Mouse (Mus musculus): ENCODE measurements around the gene Rgs3.

The Rgs3 gene

DNA sequence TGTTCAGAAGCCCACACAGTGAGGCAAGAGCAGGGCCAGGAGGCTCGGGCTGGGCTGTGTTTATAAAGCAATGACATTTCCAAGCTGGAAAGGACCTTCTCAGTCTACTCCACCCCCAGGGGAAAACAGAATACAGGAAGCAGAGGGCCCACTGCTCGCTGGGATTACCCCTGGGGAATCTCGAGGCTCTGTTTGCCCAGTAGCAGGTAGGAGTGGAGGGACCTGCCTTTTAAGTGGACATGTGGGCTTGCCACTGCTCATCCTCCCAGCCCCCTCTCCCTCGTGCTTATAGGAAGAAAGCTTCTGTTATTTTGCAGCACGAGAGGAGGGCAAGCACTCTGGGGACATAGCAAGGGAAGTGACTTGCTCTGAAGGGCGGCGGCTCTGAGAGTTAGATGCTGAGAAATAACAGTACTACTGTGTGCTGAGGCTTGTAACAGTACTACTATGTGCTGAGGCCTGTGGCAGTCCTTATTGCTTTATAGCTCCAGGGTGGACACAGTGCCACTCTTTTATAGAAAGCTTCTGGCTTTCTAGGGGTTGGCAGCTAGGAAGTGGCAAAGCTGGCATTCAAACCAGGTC is 91.6 kb downstream of the Rgs3 start:
- ATAC-seq (ENCODE audit: insufficient number of reproducible peaks, low FRiP score, low TSS enrichment) = no peak

GRCm38 (mm10) chr4:62652215-62652614 is 92.6 kb downstream of the Rgs3 start:
- no peak for ATAC-seq (ENCODE audit: insufficient number of reproducible peaks, low FRiP score, low TSS enrichment)

DNA sequence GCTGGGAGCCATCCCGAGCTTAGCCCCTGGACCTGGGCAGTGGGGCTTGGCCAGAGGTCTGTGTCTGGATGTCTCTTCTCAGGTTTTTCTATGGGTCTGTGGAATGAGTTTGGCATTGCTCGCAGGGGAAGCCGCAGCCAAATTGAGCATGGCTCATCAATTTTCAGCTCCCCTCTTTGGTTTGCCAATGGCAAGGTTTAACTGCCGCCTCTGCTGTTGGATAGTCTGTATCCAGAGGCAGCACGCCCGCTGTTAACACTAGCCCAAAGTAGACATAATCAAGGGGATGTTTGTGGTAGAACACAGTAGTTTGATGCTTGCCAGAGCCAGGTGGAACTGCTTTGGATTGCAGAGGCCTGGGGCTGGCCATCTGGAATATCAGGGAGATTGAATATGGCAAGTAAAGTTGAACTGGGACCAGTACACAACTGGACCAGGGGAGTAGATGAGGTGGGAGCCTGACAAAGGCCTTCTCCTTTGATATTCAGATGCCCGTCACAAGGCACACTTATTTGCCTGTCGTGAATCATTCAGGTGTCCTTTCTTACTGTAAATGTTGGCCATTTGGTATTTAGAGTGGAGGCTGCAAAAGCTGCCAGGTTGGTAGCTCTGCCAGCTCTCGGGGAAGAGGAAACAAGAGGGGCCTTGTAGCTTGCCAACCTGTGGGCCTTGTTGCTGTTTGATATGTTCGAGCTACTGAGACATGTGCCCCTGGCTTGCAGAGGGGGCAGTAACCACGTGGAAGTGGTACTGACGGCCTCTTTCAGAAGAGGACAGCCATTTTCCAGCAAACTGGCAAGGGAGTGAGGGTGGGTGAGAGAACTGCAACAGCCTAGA is 93.5 kb downstream of the Rgs3 start:
- ATAC-seq (ENCODE audit: insufficient number of reproducible peaks, low FRiP score, low TSS enrichment) = 0 out of 2 replicates have a peak, but pooled peaks have one; percentile 18

DNA sequence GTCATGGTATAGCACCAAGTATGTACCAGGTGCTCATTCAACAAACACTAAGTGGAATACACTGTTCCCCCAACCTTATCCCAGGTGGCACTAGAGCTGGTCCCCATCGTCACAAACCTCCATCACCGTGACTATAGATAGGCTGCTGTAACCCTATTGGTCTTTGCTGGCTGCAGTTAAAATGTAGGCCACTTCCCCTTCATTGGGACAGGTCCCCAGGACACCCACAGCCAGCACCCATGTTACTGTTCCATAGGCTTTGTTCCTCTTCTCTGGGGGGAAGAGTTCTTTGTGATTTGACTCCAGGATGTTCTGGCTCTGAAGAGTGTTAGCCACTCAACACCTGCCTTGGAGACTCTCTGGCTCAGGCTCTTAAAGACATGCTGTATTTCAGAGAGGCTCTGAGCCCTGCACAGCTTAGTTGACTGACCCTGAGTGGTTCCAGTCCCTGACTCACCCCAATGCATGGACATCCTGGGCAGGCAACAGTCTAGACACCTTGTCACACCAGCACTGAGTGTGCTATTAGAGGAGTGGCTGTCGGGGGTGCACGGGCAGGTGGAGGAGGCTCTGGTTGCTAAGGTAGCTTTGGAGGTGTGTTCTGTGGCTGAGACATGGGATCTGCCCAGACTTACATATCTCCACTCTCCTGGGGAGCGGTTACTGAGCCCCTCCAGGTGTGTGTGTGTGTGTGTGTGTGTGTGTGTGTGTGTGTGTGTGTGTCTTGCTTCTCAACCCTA is 94.4 kb downstream of the Rgs3 start:
- no peak for ATAC-seq (ENCODE audit: insufficient number of reproducible peaks, low FRiP score, low TSS enrichment)

- no peak for ATAC-seq (ENCODE audit: insufficient number of reproducible peaks, low FRiP score, low TSS enrichment)
Measured at GRCm38 (mm10) chr4:62659264-62659663, 99.6 kb downstream of the Rgs3 start.

DNA sequence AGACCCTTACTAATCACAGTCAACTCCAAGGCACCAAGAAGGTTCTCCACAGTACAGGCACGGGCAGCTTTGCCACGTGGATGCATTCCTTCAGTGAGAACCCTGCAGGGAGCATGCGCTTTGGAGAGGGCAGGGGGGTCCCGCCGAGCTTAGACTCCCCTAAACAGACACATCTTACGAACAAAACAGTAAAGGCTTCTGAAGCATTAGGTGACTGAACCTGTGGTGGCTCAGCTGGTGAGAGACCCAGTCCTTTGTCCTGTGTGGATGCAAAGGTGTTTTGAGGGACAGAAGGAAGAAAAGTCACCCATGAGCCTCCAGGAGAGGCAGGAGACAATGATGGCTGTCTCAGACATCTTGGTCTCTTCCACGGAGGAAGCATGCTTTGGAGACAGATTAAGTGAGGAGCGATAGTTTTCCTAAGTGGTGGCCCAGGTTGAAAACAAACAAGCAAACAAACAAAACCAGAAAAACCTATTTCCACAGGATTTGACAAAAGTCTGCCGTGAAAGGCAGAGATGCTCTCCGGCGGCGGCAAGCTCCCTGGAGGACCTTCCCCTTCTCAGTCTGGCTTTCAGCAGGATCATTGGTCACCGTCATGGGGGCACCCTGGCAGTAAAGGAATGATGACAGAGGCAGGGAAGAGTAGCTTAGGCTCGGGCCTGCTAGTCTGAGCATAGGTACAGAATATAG is 100.4 kb downstream of the Rgs3 start:
- ATAC-seq (ENCODE audit: insufficient number of reproducible peaks, low FRiP score, low TSS enrichment) = no peak

- ATAC-seq (ENCODE audit: insufficient number of reproducible peaks, low FRiP score, low TSS enrichment) = no peak
Measured at GRCm38 (mm10) chr4:62660554-62660864, 100.9 kb downstream of the Rgs3 start.

DNA sequence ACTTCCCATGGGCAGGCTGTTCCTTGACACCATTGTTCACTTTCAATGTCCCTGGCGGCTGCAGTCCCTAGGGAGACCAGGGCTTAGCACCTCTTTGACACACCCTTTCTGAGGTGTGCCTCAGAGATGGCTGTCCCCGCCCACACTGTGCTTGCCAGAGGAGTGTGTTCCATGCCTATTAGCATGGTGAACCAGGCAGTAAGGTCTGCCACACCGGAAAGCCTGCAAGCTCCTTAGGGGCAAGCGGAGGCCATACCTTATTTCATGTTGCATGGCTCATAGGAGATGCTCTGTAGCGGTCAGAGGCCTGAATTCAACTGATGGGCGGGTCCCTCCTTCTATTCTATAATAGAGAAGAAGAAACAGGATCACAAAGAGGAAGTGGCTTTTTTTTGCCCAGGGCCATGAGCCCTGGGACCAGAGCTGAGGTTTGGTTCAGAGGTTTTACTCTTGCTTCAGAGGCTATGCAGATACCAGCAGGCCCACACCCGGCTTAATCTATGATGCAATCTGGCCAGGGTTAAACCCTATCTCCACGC is 101.7 kb downstream of the Rgs3 start:
- ATAC-seq (ENCODE audit: insufficient number of reproducible peaks, low FRiP score, low TSS enrichment) = no peak

GRCm38 (mm10) chr4:62663348-62663747 is 103.7 kb downstream of the Rgs3 start:
- ATAC-seq (ENCODE audit: insufficient number of reproducible peaks, low FRiP score, low TSS enrichment) = no peak

DNA sequence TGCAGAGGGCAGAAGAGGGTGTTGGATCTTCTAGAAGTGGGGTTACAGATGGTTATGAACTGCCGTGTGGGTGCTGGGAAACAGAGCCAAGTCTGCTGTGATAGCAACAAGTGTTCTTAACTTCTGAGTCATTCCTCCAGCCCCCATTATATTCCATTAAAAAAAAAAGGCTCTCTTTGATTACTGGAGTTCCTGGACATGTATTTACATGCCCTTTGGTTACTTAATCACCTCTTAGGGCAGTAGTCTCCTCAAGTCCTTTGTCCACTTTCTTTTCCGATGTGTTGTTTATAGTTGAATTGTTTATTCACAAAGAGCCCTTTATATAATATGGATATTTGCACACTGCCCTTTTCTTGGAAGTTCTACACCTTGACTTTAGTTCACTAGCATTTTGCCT is 106.2 kb downstream of the Rgs3 start:
- no peak for ATAC-seq (ENCODE audit: insufficient number of reproducible peaks, low FRiP score, low TSS enrichment)

DNA sequence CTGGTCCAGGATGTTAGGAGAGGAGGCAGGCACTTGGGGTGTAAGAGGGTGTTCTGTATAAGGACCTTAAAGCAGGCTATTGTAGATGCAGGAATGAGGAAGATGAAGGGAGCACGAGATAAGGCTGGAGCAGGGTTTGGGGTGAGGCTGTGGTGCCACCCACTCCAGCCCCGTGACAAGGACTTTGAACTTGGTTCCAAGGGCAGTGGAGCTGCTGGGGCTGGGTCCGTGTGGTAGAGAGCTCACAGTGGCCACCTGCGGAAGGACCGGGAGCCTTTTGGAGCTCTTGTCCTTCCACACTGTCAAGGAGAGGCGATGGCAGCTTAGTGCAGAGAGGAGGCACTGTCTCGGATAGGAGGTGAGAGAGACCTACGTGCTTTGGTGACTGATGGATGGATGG is 109.0 kb downstream of the Rgs3 start:
- no peak for ATAC-seq (ENCODE audit: insufficient number of reproducible peaks, low FRiP score, low TSS enrichment)

GRCm38 (mm10) chr4:62669094-62670071 is 109.7 kb downstream of the Rgs3 start:
- peak; percentile 69 for ATAC-seq (ENCODE audit: insufficient number of reproducible peaks, low FRiP score, low TSS enrichment)

- ATAC-seq (ENCODE audit: insufficient number of reproducible peaks, low FRiP score, low TSS enrichment) = no peak
Measured at GRCm38 (mm10) chr4:62673531-62674030, 113.9 kb downstream of the Rgs3 start.

DNA sequence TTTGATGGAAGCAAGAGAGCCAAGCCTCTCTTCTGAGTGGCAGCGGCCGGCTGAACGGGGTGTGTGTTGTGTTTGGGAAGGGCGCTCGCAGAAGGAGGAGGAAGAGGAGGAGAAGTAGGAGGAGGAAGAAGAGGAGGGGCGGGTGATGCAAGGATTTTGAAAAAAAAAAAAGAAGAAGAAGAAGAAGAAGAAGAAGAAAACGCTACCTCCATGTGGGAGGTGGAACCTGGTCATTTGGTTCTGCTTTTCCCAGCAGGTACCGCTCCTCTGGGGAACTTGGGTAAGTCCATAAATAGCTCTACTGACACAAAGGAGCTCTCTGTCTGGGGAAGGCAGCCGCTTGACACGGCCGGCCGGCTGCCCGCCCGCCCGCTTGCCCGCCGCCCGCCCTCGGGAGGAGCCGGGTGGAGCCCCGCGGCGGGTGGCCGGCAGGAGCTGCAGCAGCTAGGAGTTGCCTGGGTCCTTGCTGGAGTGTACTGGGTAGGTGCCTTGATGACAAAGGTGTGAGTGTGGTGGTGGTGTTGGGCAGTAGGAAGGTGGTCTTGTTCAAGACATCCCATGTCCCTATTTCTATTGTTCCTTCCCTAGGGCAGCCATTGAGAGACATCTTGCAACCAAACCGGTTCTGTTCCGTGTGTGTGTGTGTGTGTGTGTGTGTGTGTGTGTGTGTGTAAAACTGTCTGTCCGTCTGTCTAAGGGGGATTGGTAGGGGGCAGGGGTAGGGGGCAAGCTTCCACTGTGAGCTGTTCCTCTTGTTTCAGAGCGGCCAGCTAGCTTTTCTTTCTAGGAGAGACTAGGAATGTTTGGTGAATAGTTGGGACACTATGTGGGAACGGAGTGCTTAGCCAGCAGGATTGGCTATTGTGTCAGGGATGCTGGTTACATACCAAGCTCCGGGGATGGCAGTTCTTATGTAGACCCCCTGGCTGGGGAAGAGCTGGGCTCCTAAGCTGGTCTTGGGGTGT is 114.7 kb downstream of the Rgs3 start:
- no peak for ATAC-seq (ENCODE audit: insufficient number of reproducible peaks, low FRiP score, low TSS enrichment)

GRCm38 (mm10) chr4:62675394-62675793 is 115.7 kb downstream of the Rgs3 start:
- no peak for ATAC-seq (ENCODE audit: insufficient number of reproducible peaks, low FRiP score, low TSS enrichment)

DNA sequence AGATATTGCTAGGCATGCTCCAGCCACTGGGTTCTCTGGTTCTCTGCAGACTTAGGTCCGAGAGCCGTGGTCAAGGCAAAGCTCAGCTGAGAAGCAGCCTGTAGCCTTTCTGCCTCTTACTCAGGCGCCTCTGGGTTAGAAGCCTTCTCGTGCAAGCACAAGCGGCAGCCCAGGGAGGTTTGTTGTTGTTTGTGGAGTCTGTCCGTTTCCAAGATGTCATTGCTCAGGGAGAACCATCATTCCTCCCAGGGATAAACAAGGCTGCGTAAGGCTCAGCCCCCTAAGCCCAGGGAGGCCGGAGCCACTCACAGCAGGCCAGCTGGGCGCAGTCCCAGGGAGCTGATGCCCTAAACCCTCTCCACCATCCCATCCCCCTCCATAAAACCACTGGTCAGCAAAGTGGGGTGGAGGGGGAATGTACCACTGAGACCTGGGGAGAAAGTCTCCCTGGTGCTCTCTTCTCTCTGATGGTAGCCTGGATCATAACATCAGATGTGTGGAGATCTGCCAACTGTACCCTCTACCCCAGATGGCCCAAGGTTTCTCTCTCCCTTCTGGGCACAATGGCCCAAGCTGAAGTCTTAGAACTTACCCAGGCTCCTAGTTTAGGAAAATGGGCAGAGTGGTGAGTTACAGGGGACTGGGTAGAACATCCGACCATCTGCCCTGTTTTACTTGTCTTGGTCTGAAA is 117.5 kb downstream of the Rgs3 start:
- ATAC-seq (ENCODE audit: insufficient number of reproducible peaks, low FRiP score, low TSS enrichment) = no peak

DNA sequence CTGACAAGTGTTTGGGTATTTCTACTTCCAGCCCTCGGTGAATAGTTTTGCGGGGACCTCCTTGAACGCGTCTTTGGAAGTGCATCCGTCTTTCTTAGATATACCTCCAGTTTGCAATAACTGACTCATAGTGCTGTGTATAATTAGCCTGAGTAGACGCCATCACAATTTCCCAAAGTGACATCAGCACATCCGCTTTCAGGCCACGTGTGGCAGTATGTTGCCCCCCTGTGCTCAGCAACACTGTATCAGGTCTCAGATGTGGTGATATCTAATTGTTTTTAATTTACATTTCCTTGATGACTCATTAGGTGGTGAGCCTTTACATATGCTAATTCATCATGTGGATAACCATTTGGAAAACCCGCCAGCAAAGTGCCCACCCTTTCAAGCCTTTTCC is 119.5 kb downstream of the Rgs3 start:
- no peak for ATAC-seq (ENCODE audit: insufficient number of reproducible peaks, low FRiP score, low TSS enrichment)

GRCm38 (mm10) chr4:62681467-62681866 is 121.8 kb downstream of the Rgs3 start:
- ATAC-seq (ENCODE audit: insufficient number of reproducible peaks, low FRiP score, low TSS enrichment) = no peak

Data from cerebellum, adult (tissue).